Mouse (Mus musculus) hindbrain, postnatal 0 days (tissue): ENCODE data around the gene Hpse. TPM values are rescaled to one million over a fixed set of nuclear protein-coding genes. Genes with fewer than 3 reads are reported as not detected.

Experiments used
- ATAC-seq: fragments of 200-750 bp; cut with Nextera tagmentation; 2 replicates; pipeline ENCODE4 v1.8.0; 2017; ENCODE audit warnings: mild to moderate bottlenecking, moderate TSS enrichment, moderate library complexity
- DNase-seq: peaks from one replicate; pipeline ENCODE4 v3.0.0-alpha.2; 2015; ENCODE audit warnings: low spot score
- H3K27ac ChIP-seq: fragments of 300-500 bp; sonication (generic); 2 replicates; pipeline ENCODE4 v1.5.1; 2014; ENCODE audit warnings: mild to moderate bottlenecking
- H3K27me3 ChIP-seq: fragments of 300-500 bp; sonication (generic); 2 replicates; pipeline ENCODE4 v1.6.1; 2014; ENCODE audit warnings: low read length, mixed read lengths; ENCODE audit not compliant: insufficient read depth
- H3K36me3 ChIP-seq: fragments of 300-500 bp; sonication (generic); 2 replicates; pipeline ENCODE4 v1.6.1; 2014; ENCODE audit warnings: low read length, mixed read lengths; ENCODE audit not compliant: insufficient read depth
- H3K4me1 ChIP-seq: fragments of 300-500 bp; sonication (generic); 2 replicates; pipeline ENCODE4 v1.6.1; 2014; ENCODE audit warnings: antibody characterized with exemption, low read length, mixed read lengths; ENCODE audit not compliant: insufficient read depth
- H3K4me2 ChIP-seq: fragments of 300-500 bp; sonication (generic); 2 replicates; pipeline ENCODE4 v1.6.1; 2014; ENCODE audit warnings: low read depth, mild to moderate bottlenecking, low read length, moderate library complexity, mixed read lengths
- H3K4me3 ChIP-seq: fragments of 300-500 bp; sonication (generic); 2 replicates; pipeline ENCODE4 v1.5.1; 2014; ENCODE audit warnings: low read length
- H3K9ac ChIP-seq: fragments of 300-500 bp; sonication (generic); replicated peaks from 2 replicates; pipeline ENCODE4 v1.6.1; 2014; ENCODE audit warnings: mild to moderate bottlenecking, low read length, moderate library complexity, mixed read lengths
- H3K9me3 ChIP-seq: fragments of 300-500 bp; sonication (generic); 2 replicates; pipeline ENCODE4 v1.6.1; 2016; ENCODE audit warnings: low read length, mixed read lengths
- CTCF ChIP-seq: IDR thresholded peaks from 2 replicates; pipeline ENCODE4 v1.5.1; 2016; ENCODE audit warnings: antibody characterized with exemption, control low read depth, low read depth
- WGBS: fragments of 180-500 bp; shearing (Covaris S2); extraction: QIAGEN DNeasy Blood & Tissue Kit; methylation state at CpG from one replicate; pipeline ENCODE4 v1.1.7; 2014; 5-methylcytosine and 5-hydroxymethylcytosine counted together
- polyA plus RNA-seq: library from polyadenylated mRNA; unstranded; fragments of >200 nt; fragmentation: Nextera tagmentation; extraction: Ambion mirVana; gene quantifications from 2 replicates; pipeline ENCODE4 v1.2.1, GENCODE M21; 2015
- total RNA-seq: library from RNA; depleted of rRNA; stranded (reverse); fragments of >200 nt; gene quantifications from 2 replicates; pipeline ENCODE4 v1.2.3, GENCODE M21; 2014

Hpse gene
- total and polyA plus RNA-seq, 2 experiments from 2014 or later, result 0.79 to 1.3 TPM

GRCm38 (mm10) chr5:100750617-100751255, 31.2 kb upstream of the Hpse start:
- Histone ChIP-seq H3K36me3 (no peaks in the 10 kb centered on the region), H3K9me3 (no peaks in the 10 kb centered on the region), H3K4me3 (no peak overlapping the region), H3K4me1 (no peaks in the 10 kb centered on the region), H3K27ac (no peak overlapping the region), H3K27me3 (no peaks in the 10 kb centered on the region), H3K9ac (no peak overlapping the region), H3K4me2 (no peak overlapping the region)
- DNase-seq (no peak), ATAC-seq (no peak)
- no peak for TF ChIP-seq CTCF
- 81% methylated on average over 10 of the region's 10 CpGs for WGBS

- 93% methylated on average over 8 of the region's 8 CpGs for WGBS
- Histone ChIP-seq H3K4me2 (no peak overlapping the region), H3K9me3 (no peaks in the 10 kb centered on the region), H3K4me3 (no peak overlapping the region), H3K27ac (no peak overlapping the region), H3K36me3 (no peaks in the 10 kb centered on the region), H3K9ac (no peak overlapping the region), H3K4me1 (no peaks in the 10 kb centered on the region), H3K27me3 (no peaks in the 10 kb centered on the region)
- DNase-seq (no peak), ATAC-seq (no peak)
- no peak for TF ChIP-seq CTCF
Measured at GRCm38 (mm10) chr5:100738802-100739201, 19.3 kb upstream of the Hpse start.

GRCm38 (mm10) chr5:100736919-100737318, 17.4 kb upstream of the Hpse start:
- H3K4me1 ChIP-seq, result no peaks in the 10 kb centered on the region
- H3K27ac ChIP-seq, result no peak overlapping the region
- no peak overlapping the region for H3K9ac ChIP-seq
- ATAC-seq (no peak), DNase-seq (no peak)
- H3K36me3 ChIP-seq, result no peaks in the 10 kb centered on the region
- TF ChIP-seq CTCF, result no peak
- H3K27me3 ChIP-seq, result no peaks in the 10 kb centered on the region
- no peak overlapping the region for H3K4me3 ChIP-seq
- H3K4me2 ChIP-seq, result no peak overlapping the region
- H3K9me3 ChIP-seq, result no peaks in the 10 kb centered on the region
- 79% methylated on average over 8 of the region's 8 CpGs for WGBS

- ATAC-seq, result no peak
- TF ChIP-seq CTCF, result no peak
- WGBS, result 89% methylated on average over 4 of the region's 4 CpGs
Measured at GRCm38 (mm10) chr5:100734535-100734934, 15.0 kb upstream of the Hpse start.

GRCm38 (mm10) chr5:100728757-100729156, 9.2 kb upstream of the Hpse start:
- WGBS, result 88% methylated on average over 13 of the region's 13 CpGs
- Histone ChIP-seq H3K9me3 (no peaks in the 10 kb centered on the region), H3K27ac (no peak overlapping the region), H3K4me1 (no peaks in the 10 kb centered on the region), H3K9ac (no peak overlapping the region), H3K36me3 (no peaks in the 10 kb centered on the region), H3K4me2 (no peak overlapping the region), H3K27me3 (no peaks in the 10 kb centered on the region), H3K4me3 (no peak overlapping the region)
- no peak for TF ChIP-seq CTCF
- ATAC-seq (no peak), DNase-seq (no peak)

More at GRCm38 (mm10) chr5:100734535-100734934, 15.0 kb upstream of the Hpse start:
- Histone ChIP-seq H3K9me3 (no peaks in the 10 kb centered on the region), H3K4me2 (no peak overlapping the region), H3K36me3 (no peaks in the 10 kb centered on the region), H3K27me3 (no peaks in the 10 kb centered on the region), H3K27ac (no peak overlapping the region), H3K4me3 (no peak overlapping the region), H3K9ac (no peak overlapping the region), H3K4me1 (no peaks in the 10 kb centered on the region)
- DNase-seq, result no peak

- Histone ChIP-seq H3K4me1 (no peaks in the 10 kb centered on the region), H3K27me3 (no peaks in the 10 kb centered on the region; the same call in 1 of the 2 replicates), H3K9me3 (no peaks in the 10 kb centered on the region), H3K4me3 (no peak overlapping the region), H3K4me2 (no peak overlapping the region), H3K27ac (no peak overlapping the region), H3K9ac (no peak overlapping the region), H3K36me3 (no peaks in the 10 kb centered on the region)
- no peak for DNase-seq
- no peak for TF ChIP-seq CTCF
- no peak for ATAC-seq
- 81% methylated on average over 4 of the region's 4 CpGs for WGBS
Measured at GRCm38 (mm10) chr5:100726001-100726400, 6.5 kb upstream of the Hpse start.

- DNase-seq, result no peak
- no peaks in the 10 kb centered on the region for H3K36me3 ChIP-seq
- H3K27ac ChIP-seq, result no peak overlapping the region
- WGBS, result 95% methylated on average over 15 of the region's 15 CpGs
- H3K9me3 ChIP-seq, result no peaks in the 10 kb centered on the region
- H3K27me3 ChIP-seq, result 0 out of 2 replicates have a peak, but pooled peaks cover 6% of the 10 kb centered on the region
- H3K4me1 ChIP-seq, result 0 out of 2 replicates have a peak, but pooled peaks cover 5% of the 10 kb centered on the region
- no peak for ATAC-seq
- no peak overlapping the region for H3K4me2 ChIP-seq
- no peak overlapping the region for H3K4me3 ChIP-seq
- no peak overlapping the region for H3K9ac ChIP-seq
- no peak for TF ChIP-seq CTCF
Measured at GRCm38 (mm10) chr5:100716762-100717161, 2.8 kb downstream of the Hpse start.
